Mouse (Mus musculus) limb, embryonic 10.5 days (tissue): ENCODE data around the gene Naaladl1. TPM values are rescaled to one million over a fixed set of nuclear protein-coding genes. Genes with fewer than 3 reads are reported as not detected.

Experiments used
- DNase-seq: peaks from one replicate; pipeline ENCODE4 v3.0.0-alpha.2; 2017; ENCODE audit warnings: low spot score
- H3K27ac ChIP-seq: fragments of 300-500 bp; sonication (generic); 2 replicates; pipeline ENCODE4 v1.5.1; 2016; ENCODE audit warnings: mild to moderate bottlenecking
- H3K27me3 ChIP-seq: fragments of 300-500 bp; sonication (generic); 2 replicates; pipeline ENCODE4 v1.6.1; 2016; ENCODE audit warnings: low read depth, mild to moderate bottlenecking; ENCODE audit not compliant: poor library complexity, severe bottlenecking
- H3K36me3 ChIP-seq: fragments of 300-500 bp; sonication (generic); 2 replicates; pipeline ENCODE4 v1.6.1; 2016; ENCODE audit warnings: mild to moderate bottlenecking, moderate library complexity
- H3K4me1 ChIP-seq: fragments of 300-500 bp; sonication (generic); 2 replicates; pipeline ENCODE4 v1.6.1; 2016
- H3K4me3 ChIP-seq: fragments of 300-500 bp; sonication (generic); 2 replicates; pipeline ENCODE4 v1.5.1; 2016; ENCODE audit warnings: mild to moderate bottlenecking, moderate library complexity
- H3K9me3 ChIP-seq: fragments of 300-500 bp; sonication (generic); replicated peaks from 2 replicates; pipeline ENCODE4 v1.6.1; 2016; ENCODE audit warnings: mild to moderate bottlenecking
- WGBS: fragments of 180-500 bp; shearing (Covaris S2); methylation state at CpG from one replicate; pipeline ENCODE4 v1.1.7; 2016; 5-methylcytosine and 5-hydroxymethylcytosine counted together
- polyA plus RNA-seq: library from polyadenylated mRNA; unstranded; fragments of >200 nt; fragmentation: Nextera tagmentation; extraction: Ambion mirVana; gene quantifications from 2 replicates; pipeline ENCODE4 v1.2.1, GENCODE M21; 2016

Naaladl1 gene
- polyA plus RNA-seq, 1 experiment from 2014 or later: 0.75 TPM

- Histone ChIP-seq H3K27ac (no peak overlapping the region), H3K4me1 (0 out of 2 replicates have a peak, but pooled peaks cover 4% of the 10 kb centered on the region), H3K4me3 (no peak overlapping the region), H3K9me3 (no peaks in the 10 kb centered on the region), H3K27me3 (no peaks in the 10 kb centered on the region), H3K36me3 (peaks cover 70% of the 10 kb centered on the region)
- WGBS: 89% methylated on average over 3 of the region's 3 CpGs
- no peak for DNase-seq
Measured at GRCm38 (mm10) chr19:6097847-6098246, 7.7 kb upstream of the Naaladl1 start.

GRCm38 (mm10) chr19:6101186-6101585 is 4.4 kb upstream of the Naaladl1 start:
- Histone ChIP-seq H3K4me3 (no peak overlapping the region), H3K36me3 (peaks cover 42% of the 10 kb centered on the region), H3K4me1 (peaks cover 12% of the 10 kb centered on the region), H3K27me3 (no peaks in the 10 kb centered on the region), H3K27ac (no peak overlapping the region), H3K9me3 (no peaks in the 10 kb centered on the region)
- DNase-seq: no peak
- 29% methylated on average over 6 of the region's 6 CpGs for WGBS

- Histone ChIP-seq H3K9me3 (no peaks in the 10 kb centered on the region), H3K36me3 (peaks cover 36% of the 10 kb centered on the region), H3K27ac (no peak overlapping the region), H3K4me1 (peaks cover 20% of the 10 kb centered on the region), H3K4me3 (no peak overlapping the region), H3K27me3 (no peaks in the 10 kb centered on the region)
- 83% methylated on average over 6 of the region's 6 CpGs for WGBS
- DNase-seq: no peak
Measured at GRCm38 (mm10) chr19:6102169-6102853, 3.3 kb upstream of the Naaladl1 start.

- WGBS: 81% methylated on average over 4 of the region's 4 CpGs
Measured at GRCm38 (mm10) chr19:6104476-6104875, 1.1 kb upstream of the Naaladl1 start.

GRCm38 (mm10) chr19:6113116-6113515 is 7.5 kb downstream of the Naaladl1 start:
- H3K27me3 ChIP-seq: no peaks in the 10 kb centered on the region
- no peaks in the 10 kb centered on the region for H3K9me3 ChIP-seq
- no peak overlapping the region for H3K4me3 ChIP-seq
- no peak overlapping the region for H3K27ac ChIP-seq
- peaks cover 55% of the 10 kb centered on the region for H3K36me3 ChIP-seq
- H3K4me1 ChIP-seq: peaks cover 13% of the 10 kb centered on the region
- 66% methylated on average over 6 of the region's 6 CpGs for WGBS
- DNase-seq: no peak

More at GRCm38 (mm10) chr19:6104476-6104875, 1.1 kb upstream of the Naaladl1 start:
- no peaks in the 10 kb centered on the region for H3K27me3 ChIP-seq
- peaks cover 20% of the 10 kb centered on the region for H3K4me1 ChIP-seq
- H3K9me3 ChIP-seq: no peaks in the 10 kb centered on the region
- no peak for DNase-seq
- H3K36me3 ChIP-seq: peaks cover 20% of the 10 kb centered on the region
- H3K4me3 ChIP-seq: no peak overlapping the region
- no peak overlapping the region for H3K27ac ChIP-seq

- WGBS: 95% methylated on average over 15 of the region's 15 CpGs
- Histone ChIP-seq H3K27ac (no peak overlapping the region), H3K4me1 (peaks cover 29% of the 10 kb centered on the region), H3K4me3 (peak overlapping the region; percentile 94), H3K36me3 (peaks cover 54% of the 10 kb centered on the region), H3K27me3 (no peaks in the 10 kb centered on the region), H3K9me3 (no peaks in the 10 kb centered on the region)
- no peak for DNase-seq
Measured at GRCm38 (mm10) chr19:6116113-6116850, 10.7 kb downstream of the Naaladl1 start.

- Histone ChIP-seq H3K9me3 (no peaks in the 10 kb centered on the region), H3K27ac (peak overlapping the region; percentile 96), H3K4me1 (peaks cover 37% of the 10 kb centered on the region), H3K27me3 (no peaks in the 10 kb centered on the region), H3K36me3 (peaks cover 49% of the 10 kb centered on the region), H3K4me3 (peak overlapping the region; percentile 94)
- WGBS: 7% methylated on average over 32 of the region's 32 CpGs
- DNase-seq: no peak
Measured at GRCm38 (mm10) chr19:6117346-6117985, 11.9 kb downstream of the Naaladl1 start.

- Histone ChIP-seq H3K4me1 (peaks cover 37% of the 10 kb centered on the region), H3K9me3 (no peaks in the 10 kb centered on the region), H3K27ac (peak within 1 kb of the TSS; percentile 96), H3K4me3 (peak within 1 kb of the TSS; percentile 94), H3K36me3 (peaks cover 43% of the 10 kb centered on the region), H3K27me3 (no peaks in the 10 kb centered on the region)
- under 1% methylated on average over 77 of the region's 77 CpGs for WGBS
- DNase-seq: peak; percentile 89
Measured at GRCm38 (mm10) chr19:6117986-6118676, 12.5 kb downstream of the Naaladl1 start, which contains the start of gene Sac3d1. TSS of gene Sac3d1 (minus strand) at chr19:6118650.

- Histone ChIP-seq H3K4me1 (peaks cover 40% of the 10 kb centered on the region), H3K27me3 (no peaks in the 10 kb centered on the region), H3K4me3 (peak overlapping the region; percentile 94), H3K27ac (peak overlapping the region; percentile 96), H3K9me3 (no peaks in the 10 kb centered on the region), H3K36me3 (peaks cover 37% of the 10 kb centered on the region)
- 3% methylated on average over 8 of the region's 8 CpGs for WGBS
- DNase-seq: no peak
Measured at GRCm38 (mm10) chr19:6118677-6119185, 13.1 kb downstream of the Naaladl1 start.

- WGBS: 16% methylated on average over 19 of the region's 19 CpGs
- no peaks in the 10 kb centered on the region for H3K27me3 ChIP-seq
- H3K36me3 ChIP-seq: peaks cover 10% of the 10 kb centered on the region
- peaks cover 37% of the 10 kb centered on the region for H3K4me1 ChIP-seq
- H3K9me3 ChIP-seq: no peaks in the 10 kb centered on the region
- DNase-seq: no peak
- peak overlapping the region; percentile 17; the same call in 1 of the 2 replicates for H3K4me3 ChIP-seq
- H3K27ac ChIP-seq: peak overlapping the region; percentile 47; the same call in 1 of the 2 replicates
Measured at GRCm38 (mm10) chr19:6121761-6122160, 16.2 kb downstream of the Naaladl1 start.

- Histone ChIP-seq H3K36me3 (0 out of 2 replicates have a peak, but pooled peaks cover 8% of the 10 kb centered on the region), H3K27me3 (no peaks in the 10 kb centered on the region), H3K9me3 (no peaks in the 10 kb centered on the region), H3K4me3 (no peak overlapping the region), H3K27ac (no peak overlapping the region; the same call in 1 of the 2 replicates), H3K4me1 (peaks cover 30% of the 10 kb centered on the region)
- no peak for DNase-seq
- 55% methylated on average over 8 of the region's 8 CpGs for WGBS
Measured at GRCm38 (mm10) chr19:6123330-6123729, 17.7 kb downstream of the Naaladl1 start.

GRCm38 (mm10) chr19:6124898-6125297 is 19.3 kb downstream of the Naaladl1 start:
- DNase-seq: no peak
- Histone ChIP-seq H3K27me3 (no peaks in the 10 kb centered on the region), H3K4me1 (peaks cover 20% of the 10 kb centered on the region), H3K27ac (no peak overlapping the region), H3K9me3 (no peaks in the 10 kb centered on the region), H3K36me3 (0 out of 2 replicates have a peak, but pooled peaks cover 8% of the 10 kb centered on the region), H3K4me3 (no peak overlapping the region)
- 80% methylated on average over 2 of the region's 2 CpGs for WGBS
